Mouse (Mus musculus): ENCODE data around the gene Lgi2.
A peak's percentile ranks its signal among the peaks of the same experiment; 100 is the strongest.

Lgi2 gene

DNA sequence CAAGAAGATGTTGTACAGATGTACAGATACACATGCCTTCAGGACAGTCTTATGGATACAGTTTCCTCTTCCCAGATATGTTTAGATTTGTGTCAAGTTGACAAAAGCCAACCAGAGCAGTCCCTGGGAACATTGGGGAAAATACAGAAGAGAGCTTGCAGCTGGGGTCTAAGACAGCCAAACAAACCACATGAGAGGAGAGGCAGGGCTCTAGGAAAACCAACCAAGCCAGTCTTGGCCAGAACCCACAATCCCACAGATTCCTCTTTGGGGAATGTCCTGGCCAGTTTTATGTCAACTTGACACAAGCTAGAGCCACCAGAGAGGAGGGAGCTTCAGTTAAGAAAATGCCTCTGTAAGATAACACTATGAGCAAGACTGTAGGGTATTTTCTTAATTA is 26.8 kb downstream of the Lgi2 start:
- DNase-seq (ENCODE audit: low read depth, low spot score): no peak

DNA sequence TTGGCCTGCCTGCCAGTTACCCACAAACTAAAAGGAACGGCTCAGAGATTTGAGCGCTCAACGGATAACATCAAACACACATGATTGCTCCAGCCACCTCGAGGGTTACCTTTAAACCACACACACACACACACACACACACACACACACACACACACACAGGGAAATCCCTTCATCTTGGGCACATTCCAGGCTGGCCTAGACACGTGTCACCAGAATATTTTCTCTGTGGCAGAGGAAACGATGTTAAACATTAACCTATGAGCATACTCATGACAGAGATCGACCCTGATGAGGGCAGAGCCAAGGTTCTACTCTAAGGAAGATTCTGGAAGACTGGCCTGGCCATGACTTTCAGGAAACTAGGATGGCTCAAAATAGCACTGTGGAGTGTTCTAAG is 29.2 kb downstream of the Lgi2 start:
- DNase-seq (ENCODE audit: low read depth, low spot score): no peak

DNA sequence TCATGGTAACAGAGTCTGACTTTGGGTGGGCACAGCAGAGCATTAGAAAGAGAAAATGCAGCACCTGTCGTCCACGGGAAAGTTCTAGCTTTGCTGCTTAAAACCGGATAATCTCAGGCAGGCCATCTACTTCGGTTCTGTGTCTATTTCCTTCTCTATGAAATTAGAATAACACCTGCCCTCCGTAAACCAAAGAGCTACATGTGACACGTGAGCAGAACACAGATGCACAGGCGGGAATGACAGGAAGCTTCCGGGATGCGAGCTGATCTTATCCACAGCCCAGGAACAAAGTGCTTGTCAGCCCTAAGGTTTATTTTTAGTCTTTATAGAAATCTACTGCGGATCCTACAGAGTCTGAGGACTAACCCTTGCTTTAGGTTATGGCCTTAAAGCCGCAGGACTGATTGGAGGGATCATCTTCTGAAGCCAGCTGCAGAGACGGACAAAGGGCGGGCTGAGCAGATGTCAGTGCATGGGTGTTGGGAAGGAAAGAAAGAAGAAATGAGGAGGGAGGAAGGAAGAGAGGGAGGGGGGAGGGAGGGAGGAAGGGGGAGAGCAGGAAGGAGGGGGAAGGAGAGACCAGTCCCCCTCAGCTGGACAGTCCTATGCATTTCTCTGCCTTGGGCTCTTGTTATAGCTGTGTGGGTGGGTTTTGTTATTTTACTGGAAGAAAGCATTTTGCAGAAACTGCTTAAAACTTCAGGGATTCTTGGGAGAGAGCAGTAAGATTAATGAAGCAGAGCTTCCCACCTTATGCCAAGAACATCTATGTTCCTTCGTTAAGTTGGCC is 31.3 kb downstream of the Lgi2 start:
- DNase-seq (ENCODE audit: low read depth, low spot score): peak; percentile 28

DNA sequence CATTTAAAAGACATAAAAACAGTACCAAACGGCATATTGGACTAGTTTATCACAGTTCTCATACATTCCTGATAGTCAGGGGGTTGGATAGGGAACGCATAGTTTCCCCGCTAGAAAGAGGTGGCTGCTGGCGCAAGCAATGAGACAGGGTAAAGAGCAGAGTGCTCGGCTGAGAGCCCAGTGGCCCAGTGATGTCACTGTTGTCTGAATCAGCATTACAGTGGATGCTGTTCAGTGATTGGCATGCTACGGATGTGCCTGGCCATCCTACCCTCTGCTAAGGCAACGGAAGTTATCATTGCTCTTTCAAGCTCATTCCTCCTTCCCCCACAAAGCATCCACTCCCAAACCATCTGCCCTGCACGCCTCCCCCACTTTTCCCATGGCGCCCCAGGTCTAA is 32.6 kb downstream of the Lgi2 start:
- DNase-seq (ENCODE audit: low read depth, low spot score): peak; percentile 26

DNA sequence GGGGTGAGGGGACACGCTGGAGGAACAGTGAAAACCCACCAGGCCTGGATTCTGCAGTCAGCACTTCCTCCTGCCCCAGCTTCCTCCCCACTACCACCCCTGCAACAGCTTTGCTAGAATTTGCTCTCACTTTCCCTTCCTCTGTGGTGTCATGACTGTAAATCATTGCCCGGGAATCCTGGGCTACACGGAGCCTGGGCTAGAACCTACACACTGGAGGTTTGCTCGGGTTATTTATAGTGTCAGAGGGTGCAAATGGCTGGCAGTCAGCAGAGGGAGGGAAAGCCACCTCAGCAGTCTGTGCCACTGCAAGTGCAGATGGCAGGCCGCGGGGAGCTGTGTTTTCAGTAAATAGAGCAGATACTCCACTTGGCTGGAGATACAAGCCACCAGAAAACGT is 37.7 kb downstream of the Lgi2 start:
- DNase-seq (ENCODE audit: low read depth, low spot score): peak; percentile 95

DNA sequence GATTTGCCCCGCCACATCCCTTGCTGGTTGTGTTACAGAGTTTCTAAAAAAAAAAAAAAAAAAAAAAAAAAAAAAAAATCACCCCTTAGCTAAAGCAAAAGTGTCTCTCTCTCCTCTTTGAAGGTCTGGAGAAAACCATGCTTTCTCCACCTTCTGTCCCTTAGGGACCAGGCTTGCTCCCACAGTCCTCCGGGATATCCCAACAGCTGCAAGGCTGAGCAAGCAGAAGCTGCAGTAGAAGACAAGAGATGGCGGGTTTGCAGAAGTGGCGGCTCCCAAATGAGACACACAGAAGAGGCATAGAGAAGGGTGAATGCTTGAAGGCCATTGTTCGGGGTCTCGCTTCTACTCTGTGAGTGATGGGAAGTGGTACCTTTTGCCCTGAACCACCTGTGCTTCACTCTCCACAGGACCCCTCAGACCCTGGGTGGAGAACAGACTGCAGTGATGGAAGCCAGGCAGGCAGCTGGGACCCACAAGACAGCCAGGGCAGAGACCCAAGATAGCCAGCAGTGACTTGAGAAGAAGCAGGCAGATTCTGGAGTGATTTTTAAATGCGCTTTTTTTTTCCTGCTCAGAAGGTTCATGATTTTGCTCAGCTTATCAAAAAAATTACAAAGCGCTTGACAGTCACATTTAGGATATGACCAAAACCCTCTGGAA is 39.8 kb downstream of the Lgi2 start:
- DNase-seq (ENCODE audit: low read depth, low spot score): no peak

DNA sequence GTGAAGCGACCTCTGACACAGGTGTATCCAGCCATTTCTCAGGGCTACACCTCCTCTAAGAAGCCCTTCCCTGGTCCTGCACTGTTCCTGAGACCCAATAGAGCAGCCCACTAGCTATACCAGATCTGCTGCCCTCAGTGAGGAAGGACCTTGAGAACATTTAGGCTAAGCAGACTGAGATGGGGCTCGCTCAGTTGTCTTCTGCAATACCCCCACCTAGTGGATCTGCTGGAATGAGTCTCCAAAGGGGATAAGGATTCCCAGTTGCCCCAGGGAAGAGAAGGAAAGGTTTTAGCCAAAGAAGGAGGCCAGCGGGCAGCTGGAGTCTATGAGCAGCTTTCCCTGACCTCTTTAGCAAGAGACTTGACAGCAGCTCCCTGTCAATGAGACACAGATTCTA is 42.1 kb downstream of the Lgi2 start:
- DNase-seq (ENCODE audit: low read depth, low spot score): peak; percentile 80

DNA sequence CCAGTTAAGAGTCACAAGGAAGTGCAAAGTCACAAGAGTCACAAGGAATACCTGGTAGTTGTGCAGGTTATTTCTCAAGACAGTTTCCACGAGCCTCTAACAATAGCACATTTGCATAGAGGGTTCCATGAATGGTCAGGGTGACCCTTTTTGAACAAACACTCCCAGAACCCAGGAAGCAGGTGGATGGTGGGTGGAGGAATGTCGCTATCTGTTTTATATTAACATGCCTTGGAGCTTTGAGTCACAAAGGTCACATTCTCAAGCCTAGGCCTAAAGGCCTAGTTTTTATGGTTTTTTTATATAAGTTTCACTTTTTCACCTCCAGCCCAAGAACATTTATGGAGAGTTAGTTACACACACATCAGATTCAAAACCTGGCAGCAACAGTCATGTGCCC is 46.3 kb downstream of the Lgi2 start:
- no peak for DNase-seq (ENCODE audit: low read depth, low spot score)

DNA sequence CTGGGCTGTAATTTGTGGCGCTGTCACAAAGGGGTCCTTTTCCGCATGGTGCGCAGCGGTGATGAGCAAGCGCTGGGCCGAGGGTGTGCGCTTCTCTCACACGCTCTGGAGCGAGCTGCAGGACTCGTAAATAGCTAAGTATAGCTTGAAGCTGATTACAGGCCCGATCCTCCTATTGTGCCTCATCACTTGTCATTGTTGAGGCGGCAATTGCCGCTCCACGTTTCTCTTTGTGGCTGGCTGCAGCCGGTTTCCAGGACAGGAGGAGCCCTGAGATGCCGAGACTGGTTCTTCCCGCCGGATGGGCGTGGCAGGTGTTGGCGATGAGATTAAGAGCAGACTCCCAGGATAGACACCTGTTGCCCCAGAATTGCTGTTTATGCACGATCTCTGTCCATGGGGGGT is 50.2 kb downstream of the Lgi2 start:
- peak; percentile 78 for DNase-seq (ENCODE audit: low read depth, low spot score)

DNA sequence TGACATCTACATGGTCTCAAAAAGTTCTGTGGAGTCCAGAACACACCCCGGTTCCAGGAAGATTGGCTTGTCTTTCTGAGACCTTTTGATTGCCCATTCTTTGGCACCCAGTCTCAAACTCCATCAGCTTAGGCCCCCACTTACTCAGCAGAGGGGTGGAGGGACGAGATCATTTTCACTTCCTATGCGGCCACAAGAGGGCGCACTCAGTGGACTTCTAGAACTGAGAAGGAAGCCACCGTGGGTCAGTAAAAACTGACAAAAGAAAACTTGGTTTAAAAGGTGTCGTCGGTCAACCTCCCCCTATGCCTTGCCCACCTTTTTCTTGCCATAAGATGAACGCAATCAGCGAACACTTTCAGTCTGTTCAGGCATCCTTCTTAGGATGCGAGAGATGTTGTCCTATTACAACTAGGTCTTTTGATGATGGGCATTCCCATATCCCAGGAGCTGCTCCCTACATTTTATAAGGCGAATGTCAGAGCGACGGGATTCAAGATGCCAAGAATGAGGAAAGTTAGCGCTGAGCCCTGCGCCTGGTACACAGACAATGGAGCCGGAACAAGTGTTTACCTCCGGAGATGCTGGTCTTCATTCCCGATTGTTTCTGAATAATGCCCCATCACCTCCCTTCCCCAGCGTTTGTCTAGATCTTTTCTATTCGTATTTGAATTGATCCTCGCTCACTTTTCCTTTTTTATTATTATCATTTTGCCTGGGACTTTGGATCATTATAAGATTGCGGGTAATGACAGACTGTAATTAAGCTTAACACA is 50.8 kb downstream of the Lgi2 start:
- peak; percentile 89 for DNase-seq (ENCODE audit: low read depth, low spot score)

DNA sequence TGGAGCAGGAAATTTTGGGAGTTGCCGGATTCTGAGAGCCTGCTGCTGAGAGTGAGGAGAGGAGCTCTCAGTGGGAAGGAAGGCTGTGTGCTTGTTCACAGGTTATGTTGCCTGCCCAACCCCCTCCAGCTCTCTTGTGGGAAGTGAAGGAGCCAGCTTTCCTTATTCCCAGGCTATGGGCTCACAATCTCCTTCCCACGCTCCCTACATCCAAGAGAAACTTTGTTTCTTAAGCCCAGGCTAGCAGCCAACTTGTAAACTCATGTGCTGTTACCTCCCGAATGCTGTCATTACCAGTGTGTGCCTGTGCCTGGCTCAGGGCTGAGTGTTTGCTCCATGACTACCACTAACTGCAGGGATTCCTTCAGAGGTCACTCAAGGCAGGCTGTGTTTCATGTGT is 55.2 kb downstream of the Lgi2 start:
- peak; percentile 59 for DNase-seq (ENCODE audit: low read depth, low spot score)

DNA sequence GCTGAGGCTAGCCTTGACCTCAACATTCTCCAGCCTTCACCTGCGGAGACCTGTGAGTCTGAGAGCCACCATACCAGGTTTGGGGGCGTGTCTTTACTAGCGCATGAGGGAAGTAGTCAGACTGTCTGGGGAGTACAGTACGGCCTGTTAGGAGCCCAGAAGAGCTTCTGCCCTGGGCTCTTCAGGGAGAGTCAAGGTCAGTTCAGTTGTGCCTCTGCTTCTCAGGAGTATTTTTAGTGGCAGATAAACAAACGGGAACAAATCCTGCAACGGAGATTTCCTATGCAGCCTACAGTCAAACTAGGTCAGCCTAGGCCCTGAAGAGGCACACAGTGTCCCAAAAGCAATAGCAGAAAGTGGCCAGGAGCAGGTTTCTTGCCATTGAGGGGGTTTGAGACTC is 56.8 kb downstream of the Lgi2 start:
- DNase-seq (ENCODE audit: low read depth, low spot score): peak; percentile 45

DNA sequence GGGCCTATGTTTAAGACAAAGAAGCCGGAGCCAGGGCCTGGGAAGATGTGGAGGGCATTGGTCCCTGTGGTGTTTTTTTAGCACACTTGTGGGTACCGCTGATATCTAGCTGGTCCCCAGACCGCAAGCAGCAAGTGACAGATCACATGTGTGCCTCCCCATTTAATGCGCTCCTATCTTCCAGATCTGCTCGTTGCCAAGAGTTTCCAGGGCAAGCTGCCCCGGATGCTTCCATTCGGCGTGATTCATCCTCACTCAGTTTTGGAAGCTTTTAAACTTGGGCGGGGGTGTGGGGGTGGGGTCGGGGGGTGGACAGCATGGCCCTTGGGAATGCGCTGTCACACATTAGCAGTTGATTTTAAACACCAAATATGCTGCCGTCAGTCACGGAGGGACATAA is 61.6 kb downstream of the Lgi2 start:
- peak; percentile 52 for DNase-seq (ENCODE audit: low read depth, low spot score)

DNA sequence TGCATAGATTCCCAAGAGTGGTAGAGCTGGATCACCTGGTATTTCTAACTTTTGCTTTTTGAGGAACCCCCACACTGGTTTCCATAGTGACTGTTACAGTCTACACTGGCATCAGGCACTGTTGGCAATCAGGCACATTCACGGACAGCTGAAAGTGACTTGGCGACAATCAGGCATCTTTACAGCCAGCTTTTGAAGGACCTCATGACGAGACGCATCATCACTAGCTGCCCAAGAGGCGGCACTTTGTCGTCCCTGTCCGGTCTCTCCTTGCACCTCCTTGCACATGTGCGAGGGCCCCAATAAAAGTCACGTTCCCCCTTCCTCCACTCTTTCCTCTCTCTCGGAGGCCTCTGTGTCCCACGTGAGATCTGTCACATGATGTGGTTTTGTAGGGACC is 62.1 kb downstream of the Lgi2 start:
- peak; percentile 51 for DNase-seq (ENCODE audit: low read depth, low spot score)

DNA sequence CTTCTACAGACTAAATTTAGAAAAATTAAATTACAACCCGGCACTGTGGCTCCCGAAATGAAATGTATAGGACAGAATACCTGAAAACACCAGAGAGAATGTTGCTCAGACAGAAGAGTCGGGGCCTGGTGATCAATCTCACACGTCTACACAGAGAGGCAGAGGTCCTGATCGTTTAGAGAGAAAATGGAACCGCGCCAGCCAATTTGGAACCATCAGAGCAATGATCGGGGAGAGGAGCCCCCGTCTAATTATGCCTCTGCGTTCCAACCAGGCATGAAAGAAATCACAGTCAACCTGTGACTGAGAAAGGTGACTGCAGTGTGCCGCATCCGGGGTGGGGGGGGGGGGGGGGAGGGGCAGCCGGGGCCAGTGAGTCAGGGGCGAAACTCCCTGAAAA is 70.6 kb downstream of the Lgi2 start:
- no peak for DNase-seq (ENCODE audit: low read depth, low spot score)

DNA sequence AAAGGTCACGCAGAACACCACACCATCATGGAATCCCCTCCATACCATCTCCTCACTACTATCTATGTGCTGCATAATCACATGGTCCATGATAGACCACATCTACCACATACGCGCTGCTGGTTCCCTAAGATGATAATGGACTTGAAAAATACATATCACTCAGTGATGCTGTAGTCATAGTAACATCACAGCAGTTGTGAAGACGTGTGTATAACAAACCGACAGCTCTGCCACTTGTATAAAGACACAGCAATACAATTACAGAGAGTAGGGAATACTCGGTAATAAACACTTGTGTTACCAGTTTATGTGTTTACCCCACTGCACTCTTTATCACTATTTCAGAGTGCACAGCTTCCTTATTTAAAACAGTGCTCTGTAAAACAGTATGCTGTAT is 74.8 kb downstream of the Lgi2 start:
- no peak for DNase-seq (ENCODE audit: low read depth, low spot score)

DNA sequence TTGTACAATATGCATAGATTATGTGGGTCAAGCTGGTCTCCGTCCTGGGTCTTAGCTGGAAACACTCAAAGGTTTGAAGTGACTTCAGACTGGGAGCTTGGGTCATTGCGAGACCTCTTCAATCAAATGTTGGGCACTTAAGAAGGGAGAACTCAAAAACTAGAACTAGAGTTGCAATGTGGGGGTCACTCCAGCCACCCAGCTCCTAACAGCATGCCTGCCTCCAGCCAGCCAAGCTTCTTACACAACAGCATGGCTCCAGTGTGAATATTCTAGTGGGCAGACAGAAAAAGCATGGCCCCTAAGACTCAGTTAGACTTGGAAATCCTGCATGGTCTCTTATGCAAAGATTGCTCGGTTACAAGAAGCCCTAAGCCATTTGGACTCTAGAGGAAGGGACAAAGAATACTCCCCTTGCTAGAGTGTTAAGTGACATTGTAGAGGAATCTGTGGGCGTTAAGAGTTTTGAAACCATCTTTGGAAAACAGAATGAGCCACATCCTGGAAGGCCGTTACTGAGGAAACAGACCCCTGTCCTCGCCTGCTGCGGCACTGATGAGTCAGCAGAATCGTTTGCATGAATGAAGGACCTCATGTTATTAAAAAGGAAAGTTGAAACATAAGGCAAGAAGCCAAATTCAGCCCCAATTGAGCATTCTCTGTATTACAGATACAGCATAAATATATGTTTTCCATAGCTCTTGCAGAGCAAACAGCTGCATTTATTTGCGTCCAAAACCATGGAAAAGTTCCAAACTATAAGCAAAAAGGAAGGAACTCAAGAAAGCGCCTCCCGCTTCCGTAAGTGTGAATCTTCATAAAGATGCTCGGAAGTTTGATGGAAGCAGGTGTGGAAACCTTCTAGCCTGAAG is 78.5 kb downstream of the Lgi2 start:
- peak; percentile 36 for DNase-seq (ENCODE audit: low read depth, low spot score)

All from brain, adult 2 months (tissue).